Mouse (Mus musculus) left cerebral cortex, adult 9 months (tissue): ENCODE results near the gene Cela3a.
A peak's percentile ranks its signal among the peaks of the same experiment; 100 is the strongest.

Experiments used
- DNase-seq, 2 experiments: peaks; one replicate each; pipeline ENCODE4 v3.0.0; 2022; ENCODE audit warnings: low spot score in 2 of 2

The Cela3a gene

GRCm38 (mm10) chr4:137373711-137374110, 35.9 kb downstream of the Cela3a start:
- DNase-seq: no peak

DNA sequence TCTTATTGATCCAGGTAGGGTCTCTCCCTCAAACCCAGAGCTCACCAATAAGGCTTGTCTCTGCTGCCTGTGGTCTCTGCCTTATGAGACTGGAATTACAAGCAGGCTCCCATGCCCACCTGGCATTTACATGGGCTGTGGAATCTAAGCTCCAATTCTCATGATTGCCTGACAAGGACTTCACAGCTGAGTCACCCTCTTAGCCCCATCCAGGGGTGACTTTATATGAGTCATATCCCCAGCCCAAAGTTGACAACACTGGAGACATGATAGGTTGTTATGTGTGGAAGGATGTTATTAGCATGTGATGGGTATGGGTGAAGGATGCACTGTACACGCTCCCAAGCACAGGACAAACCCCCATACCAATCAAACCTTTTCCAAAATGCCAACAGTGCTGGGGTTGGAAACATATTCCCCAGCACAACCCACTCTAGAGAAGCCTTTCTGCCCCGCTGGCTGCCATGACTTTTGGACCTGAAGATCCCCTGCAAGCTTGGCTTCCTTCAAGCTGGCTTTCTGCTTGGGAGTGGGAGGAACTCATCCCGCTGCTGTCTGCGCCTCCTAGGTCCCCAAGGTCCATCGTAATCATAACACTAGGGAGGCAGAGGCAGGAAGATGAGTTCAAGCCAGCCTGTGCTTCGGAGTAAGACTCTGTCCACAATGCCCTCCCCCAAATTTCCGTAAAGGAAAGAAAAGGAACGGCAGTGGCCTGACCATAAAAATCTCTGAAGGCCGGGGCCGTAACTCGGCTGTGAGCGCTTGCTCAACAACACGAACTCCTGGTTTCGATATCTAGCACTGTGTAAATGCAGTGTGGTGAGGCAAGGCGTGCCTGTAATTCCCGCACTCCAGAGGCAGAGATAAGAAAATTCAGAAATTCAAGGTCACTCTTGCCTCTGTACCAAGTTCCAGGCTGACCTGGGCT, 37.7 kb downstream of the Cela3a start:
- DNase-seq: no peak

GRCm38 (mm10) chr4:137369954-137370750, 39.4 kb downstream of the Cela3a start:
- DNase-seq: no peak

GRCm38 (mm10) chr4:137368198-137368597, 41.4 kb downstream of the Cela3a start:
- DNase-seq: no peak

- DNase-seq: no peak
These were observed 42.1 kb downstream of the Cela3a start for GRCm38 (mm10) chr4:137367275-137368088.

GRCm38 (mm10) chr4:137366097-137366496, 43.5 kb downstream of the Cela3a start:
- no peak for DNase-seq

DNA sequence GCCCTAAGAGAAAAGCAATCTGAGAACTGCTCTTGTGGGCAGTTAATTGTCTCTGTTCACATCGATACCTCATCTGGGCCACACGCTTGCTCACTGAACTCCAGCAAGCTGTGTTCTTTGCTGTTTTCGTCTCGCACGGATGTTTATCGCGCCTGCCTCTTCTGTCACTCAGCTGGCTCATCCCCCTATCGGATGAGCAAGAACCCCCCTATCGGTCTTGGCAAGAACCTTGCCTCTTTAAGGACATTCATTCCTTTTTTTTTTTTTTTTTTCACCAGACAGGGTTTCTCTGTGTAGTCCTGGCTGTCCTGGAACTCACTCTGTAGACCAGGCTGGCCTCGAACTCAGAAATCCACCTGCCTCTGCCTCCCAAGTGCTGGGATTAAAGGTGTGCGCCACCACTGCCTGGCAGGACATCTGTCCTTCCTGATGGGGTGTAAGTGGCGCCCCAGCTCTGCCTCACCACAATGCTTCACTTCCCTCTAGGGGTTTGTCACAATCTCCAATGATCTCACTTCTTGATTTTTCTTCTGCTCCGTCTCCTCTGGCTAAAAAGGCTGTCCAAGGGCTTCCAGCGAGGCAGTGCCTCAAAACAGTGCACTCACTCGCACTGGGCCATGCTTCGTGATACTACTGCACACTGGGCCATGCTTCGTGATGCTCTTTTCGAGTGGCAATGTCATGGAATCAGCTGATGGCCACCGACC, 44.1 kb downstream of the Cela3a start:
- no peak for DNase-seq

- DNase-seq: no peak
These were observed 44.8 kb downstream of the Cela3a start for GRCm38 (mm10) chr4:137364826-137365225.

DNA sequence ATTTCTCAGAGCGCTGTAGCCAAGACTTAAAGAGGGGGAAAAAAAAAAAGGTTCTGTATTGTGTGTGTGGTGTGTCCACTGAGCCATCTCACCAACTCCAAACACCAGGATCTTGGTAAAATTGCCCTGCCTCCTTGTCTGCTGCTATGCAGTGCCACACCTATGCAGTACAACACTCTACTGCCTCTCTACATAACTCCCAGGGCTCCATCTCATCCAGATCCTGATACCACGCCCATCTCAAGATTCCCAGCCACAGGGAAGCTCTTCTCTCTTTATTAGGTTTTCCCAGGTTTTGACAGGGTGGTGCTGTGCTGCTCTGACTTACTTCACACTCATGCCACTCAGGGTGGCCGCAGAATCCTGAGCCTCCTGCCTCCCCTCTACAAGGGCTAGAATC, 48.6 kb downstream of the Cela3a start:
- DNase-seq: no peak

- DNase-seq: no peak
These were observed 51.1 kb downstream of the Cela3a start for GRCm38 (mm10) chr4:137358291-137359002.

GRCm38 (mm10) chr4:137357517-137358254, 51.9 kb downstream of the Cela3a start, which contains the start of gene Cdc42:
Cdc42 (minus strand) TSS chr4:137357720.
- peak; percentile 92 to 98 for DNase-seq

DNA sequence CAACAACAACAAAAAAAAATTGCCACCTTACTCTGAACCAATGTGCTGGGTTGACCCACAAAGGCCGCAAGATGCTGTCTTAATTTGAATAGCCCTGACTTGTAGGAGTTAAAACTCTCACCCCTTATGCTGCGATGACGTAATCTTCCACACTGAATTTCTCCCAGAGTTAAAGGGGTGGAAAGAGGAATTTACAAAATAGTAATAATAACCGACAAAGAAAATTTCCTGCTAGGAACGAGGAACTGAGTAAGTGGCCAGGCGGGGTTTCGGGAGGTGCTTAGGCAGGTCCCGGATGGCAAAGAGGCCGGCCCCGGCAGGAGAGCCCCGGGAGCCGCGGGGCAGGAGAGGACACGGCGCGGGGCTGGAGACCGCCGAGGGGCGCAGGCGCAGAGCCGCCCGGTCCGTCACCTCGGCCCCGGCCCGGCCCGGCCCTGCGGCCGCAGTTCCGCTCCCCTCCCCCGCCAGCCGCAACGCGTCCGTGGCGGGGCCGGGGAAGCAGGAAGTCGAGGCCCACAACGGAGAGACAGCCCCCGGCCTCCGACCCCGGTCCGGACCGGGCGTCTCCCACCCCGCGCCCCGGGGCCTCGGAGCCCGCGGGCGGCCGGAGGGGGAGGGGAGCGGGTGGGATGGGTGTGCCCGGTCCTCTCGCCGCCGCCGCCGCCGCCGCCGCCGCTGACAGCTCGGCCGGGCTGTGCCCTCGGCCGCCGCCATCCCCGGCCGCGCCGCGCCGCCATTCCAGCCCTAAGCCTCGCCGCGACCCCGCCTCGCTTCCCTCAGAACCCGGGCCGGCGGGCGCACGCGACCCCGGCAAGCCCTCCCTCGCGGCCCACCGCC, 52.7 kb downstream of the Cela3a start:
- peak in 1 of 2 experiments; percentile 39 for DNase-seq
